Mouse (Mus musculus): ENCODE measurements around the gene Rnf130. TPM values are rescaled to one million over a fixed set of nuclear protein-coding genes. Genes with fewer than 3 reads are reported as not detected.
"Not testable (repeated sequence)": the region's sequence is repeated elsewhere in the genome, so short reads cannot be mapped to it uniquely, and the experiment has no call there.

The Rnf130 gene
- polyA plus RNA-seq, 1 experiment from 2014 or later, result 59.1 TPM

DNA sequence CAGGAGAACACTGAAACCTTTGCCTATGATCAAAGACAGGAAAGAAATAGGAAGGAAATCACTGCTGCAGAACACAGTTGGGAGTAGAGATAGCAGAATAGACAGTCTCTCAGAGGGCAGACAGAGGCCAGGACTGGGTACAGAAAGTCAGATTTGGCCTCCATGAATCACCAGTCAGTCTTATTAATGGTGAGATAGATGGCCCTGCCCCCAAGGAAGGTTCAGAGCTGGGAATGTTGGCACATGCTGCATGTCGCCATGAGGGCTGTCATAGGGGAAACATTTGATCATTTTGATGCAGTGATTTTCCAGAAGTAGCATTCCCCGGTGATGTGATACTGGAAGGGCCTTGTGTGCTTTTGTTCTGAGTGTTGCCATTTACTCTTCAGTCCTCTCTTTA lies 74.5 kb downstream of the Rnf130 start:
- peaks cover 83% of the 10 kb centered on the region for H3K36me3 ChIP-seq
- DNase-seq (ENCODE audit: low spot score), result no peak
- H3K9me3 ChIP-seq, result no peaks in the 10 kb centered on the region
- no peaks in the 10 kb centered on the region for H3K27me3 ChIP-seq (ENCODE audit: insufficient read depth, poor library complexity, severe bottlenecking)
- 86% methylated on average over 2 of the region's 2 CpGs for WGBS
- no peak overlapping the region for H3K27ac ChIP-seq
- H3K4me1 ChIP-seq (replicated peaks), result 0 out of 2 replicates have a peak, but pooled peaks cover 3% of the 10 kb centered on the region
- H3K4me3 ChIP-seq, result no peak overlapping the region

DNA sequence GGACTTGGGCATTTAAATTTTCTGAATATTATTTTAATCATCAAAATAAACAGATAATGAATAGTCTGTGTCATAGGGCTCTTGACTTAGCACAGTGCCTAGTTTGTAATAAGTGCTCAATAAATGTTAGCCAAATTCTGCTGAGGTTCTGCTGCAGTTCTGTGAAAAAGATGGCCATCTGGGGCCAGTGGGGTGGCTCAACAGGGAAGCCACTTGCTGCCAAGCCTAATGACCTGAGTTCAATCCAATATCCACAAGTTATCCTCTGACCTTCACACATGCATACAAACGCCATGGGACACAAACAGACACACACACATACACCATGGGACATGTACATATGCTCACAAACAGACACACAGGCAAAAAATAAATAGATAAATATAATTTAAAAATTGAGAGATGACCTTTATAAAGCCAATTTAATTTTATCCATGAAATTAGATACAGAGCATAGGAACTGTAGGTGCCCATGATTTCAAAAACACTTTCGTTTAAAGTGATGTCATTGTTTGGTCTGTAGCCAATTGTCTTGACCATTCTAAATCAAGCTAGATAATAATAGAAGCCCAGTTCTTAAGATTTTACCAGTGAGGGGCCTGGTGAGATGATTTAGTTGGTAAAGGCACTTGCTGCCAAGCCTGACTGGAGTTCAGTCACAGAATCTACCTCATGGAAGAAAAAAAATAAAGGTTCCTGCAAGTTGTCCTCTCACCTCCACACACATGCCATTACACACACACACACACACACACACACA lies 75.6 kb downstream of the Rnf130 start:
- H3K27ac ChIP-seq, result no peak overlapping the region
- H3K4me3 ChIP-seq, result no peak overlapping the region
- DNase-seq (ENCODE audit: low spot score), result no peak
- H3K27me3 ChIP-seq (ENCODE audit: insufficient read depth, poor library complexity, severe bottlenecking), result no peaks in the 10 kb centered on the region
- 0 out of 2 replicates have a peak, but pooled peaks cover 3% of the 10 kb centered on the region for H3K4me1 ChIP-seq (replicated peaks)
- H3K36me3 ChIP-seq, result peaks cover 75% of the 10 kb centered on the region
- H3K9me3 ChIP-seq, result no peaks in the 10 kb centered on the region
- WGBS, result 88% methylated on average over 2 of the region's 2 CpGs

- not testable (repeated sequence) for H3K27ac ChIP-seq; H3K9me3 ChIP-seq; H3K4me1 ChIP-seq (replicated peaks); H3K27me3 ChIP-seq (ENCODE audit: insufficient read depth, poor library complexity, severe bottlenecking); H3K4me3 ChIP-seq; DNase-seq (ENCODE audit: low spot score)
- WGBS, result 92% methylated on average over 4 of the region's 4 CpGs
- peaks cover 63% of the 10 kb centered on the region for H3K36me3 ChIP-seq
These were observed 76.8 kb downstream of the Rnf130 start for GRCm38 (mm10) chr11:50101962-50102361.

GRCm38 (mm10) chr11:50104016-50104415 lies 78.9 kb downstream of the Rnf130 start:
- Histone ChIP-seq H3K27ac (0 out of 2 replicates have a peak overlapping the region, but pooled peaks have one; percentile 37), H3K4me1 (replicated peaks) (0 out of 2 replicates have a peak, but pooled peaks cover 6% of the 10 kb centered on the region), H3K4me3 (no peak overlapping the region), H3K36me3 (peaks cover 45% of the 10 kb centered on the region), H3K27me3 (ENCODE audit: insufficient read depth, poor library complexity, severe bottlenecking) (no peaks in the 10 kb centered on the region), H3K9me3 (no peaks in the 10 kb centered on the region)
- WGBS, result 89% methylated on average over 6 of the region's 6 CpGs
- DNase-seq (ENCODE audit: low spot score), result no peak

DNA sequence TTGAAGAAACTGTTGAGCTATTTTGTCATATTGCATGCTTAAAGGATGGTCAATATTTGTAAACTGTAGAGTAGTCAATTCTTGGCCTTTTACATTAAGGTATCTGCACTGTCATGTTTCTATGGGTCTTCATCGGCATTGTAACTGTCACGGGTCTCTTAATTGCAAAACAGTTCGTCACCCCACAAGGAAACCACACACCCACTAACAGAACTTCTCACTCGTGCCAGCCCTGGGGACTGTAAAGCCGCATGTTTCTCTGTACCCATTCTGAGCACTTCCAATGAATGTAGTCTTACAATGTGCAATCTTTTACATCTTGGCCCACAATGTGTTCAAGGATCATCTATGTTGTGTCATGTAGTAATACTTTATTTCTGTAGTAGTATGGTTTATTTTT lies 80.1 kb downstream of the Rnf130 start:
- H3K4me1 ChIP-seq (replicated peaks), result 0 out of 2 replicates have a peak, but pooled peaks cover 6% of the 10 kb centered on the region
- H3K9me3 ChIP-seq, result no peaks in the 10 kb centered on the region
- peaks cover 37% of the 10 kb centered on the region for H3K36me3 ChIP-seq
- H3K4me3 ChIP-seq, result no peak overlapping the region
- no peaks in the 10 kb centered on the region for H3K27me3 ChIP-seq (ENCODE audit: insufficient read depth, poor library complexity, severe bottlenecking)
- no peak overlapping the region for H3K27ac ChIP-seq
- 94% methylated on average over 5 of the region's 5 CpGs for WGBS
- DNase-seq (ENCODE audit: low spot score), result no peak

GRCm38 (mm10) chr11:50106024-50106423 lies 80.9 kb downstream of the Rnf130 start:
- Histone ChIP-seq H3K4me3 (no peak overlapping the region), H3K27ac (no peak overlapping the region), H3K9me3 (no peaks in the 10 kb centered on the region), H3K4me1 (replicated peaks) (0 out of 2 replicates have a peak, but pooled peaks cover 6% of the 10 kb centered on the region), H3K27me3 (ENCODE audit: insufficient read depth, poor library complexity, severe bottlenecking) (no peaks in the 10 kb centered on the region), H3K36me3 (peaks cover 32% of the 10 kb centered on the region)
- DNase-seq (ENCODE audit: low spot score), result no peak
- 89% methylated on average over 7 of the region's 7 CpGs for WGBS

DNA sequence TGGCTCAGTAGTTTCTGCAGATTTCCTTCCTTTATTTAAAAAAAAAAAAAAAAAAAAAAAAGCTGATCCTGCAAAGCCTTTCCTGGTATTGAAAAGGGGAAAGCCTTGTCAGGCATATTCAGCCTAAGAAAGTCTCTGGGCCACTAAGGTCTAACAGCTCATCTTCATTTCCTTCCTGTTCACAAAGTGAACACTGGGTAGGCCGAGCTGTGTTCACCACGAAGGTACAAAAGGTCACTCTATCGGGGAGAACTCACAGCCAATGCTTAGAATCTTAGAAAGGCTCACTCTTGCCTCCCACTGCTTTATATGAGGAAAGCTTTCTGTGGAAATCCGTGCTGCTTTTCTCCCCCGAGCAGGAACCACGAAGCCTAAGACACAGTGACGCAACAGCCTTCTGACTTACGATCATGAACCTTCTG lies 83.7 kb downstream of the Rnf130 start:
- peaks cover 25% of the 10 kb centered on the region for H3K36me3 ChIP-seq
- 0 out of 2 replicates have a peak, but pooled peaks cover 2% of the 10 kb centered on the region for H3K4me1 ChIP-seq (replicated peaks)
- no peaks in the 10 kb centered on the region for H3K9me3 ChIP-seq
- no peaks in the 10 kb centered on the region for H3K27me3 ChIP-seq (ENCODE audit: insufficient read depth, poor library complexity, severe bottlenecking)
- H3K4me3 ChIP-seq, result no peak overlapping the region
- DNase-seq (ENCODE audit: low spot score), result no peak
- WGBS, result 81% methylated on average over 8 of the region's 8 CpGs
- H3K27ac ChIP-seq, result no peak overlapping the region

DNA sequence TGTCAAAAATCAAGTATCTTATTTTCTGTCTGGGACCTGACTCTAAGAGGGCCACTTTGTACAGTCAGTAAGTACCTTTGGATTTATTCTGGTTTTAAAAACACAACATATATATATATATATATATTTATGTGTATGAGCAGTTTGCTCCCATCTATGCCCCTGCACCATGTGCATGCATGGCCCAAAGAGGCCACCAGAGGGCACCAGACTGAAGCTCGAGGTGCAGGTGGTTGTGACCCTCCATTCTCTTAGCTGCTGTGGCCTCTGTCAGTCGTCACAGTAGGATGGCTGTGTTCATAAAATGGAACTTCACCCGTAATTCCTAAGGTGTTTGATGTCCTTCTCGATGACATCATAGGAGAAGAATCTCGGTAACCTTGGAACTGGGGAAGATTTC lies 89.2 kb downstream of the Rnf130 start:
- Histone ChIP-seq H3K27ac (no peak overlapping the region), H3K36me3 (peaks cover 27% of the 10 kb centered on the region), H3K4me1 (replicated peaks) (no peaks in the 10 kb centered on the region), H3K27me3 (ENCODE audit: insufficient read depth, poor library complexity, severe bottlenecking) (no peaks in the 10 kb centered on the region), H3K4me3 (no peak overlapping the region), H3K9me3 (no peaks in the 10 kb centered on the region)
- WGBS, result 18% methylated on average over 5 of the region's 5 CpGs
- DNase-seq (ENCODE audit: low spot score), result peak; percentile 79

GRCm38 (mm10) chr11:50122631-50123081 lies 97.5 kb downstream of the Rnf130 start:
- WGBS, result 90% methylated on average over 8 of the region's 8 CpGs
- Histone ChIP-seq H3K27me3 (ENCODE audit: insufficient read depth, poor library complexity, severe bottlenecking) (no peaks in the 10 kb centered on the region), H3K4me3 (no peak overlapping the region), H3K27ac (no peak overlapping the region), H3K4me1 (replicated peaks) (peaks cover 2% of the 10 kb centered on the region; the same call in 1 of the 2 replicates), H3K36me3 (peaks cover 31% of the 10 kb centered on the region), H3K9me3 (no peaks in the 10 kb centered on the region)
- DNase-seq (ENCODE audit: low spot score), result no peak

DNA sequence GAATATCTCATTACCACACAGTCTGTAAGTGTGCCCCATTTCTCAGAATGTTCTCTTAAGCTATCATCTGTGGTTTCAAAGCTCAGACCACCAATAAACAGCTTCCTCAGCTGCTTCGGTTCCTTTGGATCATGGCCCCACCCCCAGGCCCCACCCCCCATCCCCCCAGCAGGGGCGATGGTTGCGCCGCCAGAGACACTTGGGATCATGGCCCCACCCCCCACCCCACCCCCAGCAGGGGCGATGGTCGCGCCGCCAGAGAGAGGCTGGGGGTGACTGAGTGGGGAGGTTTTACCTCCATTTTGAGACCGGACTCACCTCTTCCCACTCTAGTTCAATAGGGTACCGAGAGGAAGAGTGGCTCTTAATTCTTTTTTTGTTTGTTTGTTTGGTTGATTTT lies 102.6 kb downstream of the Rnf130 start:
- H3K4me3 ChIP-seq, result peak overlapping the region; percentile 36

DNA sequence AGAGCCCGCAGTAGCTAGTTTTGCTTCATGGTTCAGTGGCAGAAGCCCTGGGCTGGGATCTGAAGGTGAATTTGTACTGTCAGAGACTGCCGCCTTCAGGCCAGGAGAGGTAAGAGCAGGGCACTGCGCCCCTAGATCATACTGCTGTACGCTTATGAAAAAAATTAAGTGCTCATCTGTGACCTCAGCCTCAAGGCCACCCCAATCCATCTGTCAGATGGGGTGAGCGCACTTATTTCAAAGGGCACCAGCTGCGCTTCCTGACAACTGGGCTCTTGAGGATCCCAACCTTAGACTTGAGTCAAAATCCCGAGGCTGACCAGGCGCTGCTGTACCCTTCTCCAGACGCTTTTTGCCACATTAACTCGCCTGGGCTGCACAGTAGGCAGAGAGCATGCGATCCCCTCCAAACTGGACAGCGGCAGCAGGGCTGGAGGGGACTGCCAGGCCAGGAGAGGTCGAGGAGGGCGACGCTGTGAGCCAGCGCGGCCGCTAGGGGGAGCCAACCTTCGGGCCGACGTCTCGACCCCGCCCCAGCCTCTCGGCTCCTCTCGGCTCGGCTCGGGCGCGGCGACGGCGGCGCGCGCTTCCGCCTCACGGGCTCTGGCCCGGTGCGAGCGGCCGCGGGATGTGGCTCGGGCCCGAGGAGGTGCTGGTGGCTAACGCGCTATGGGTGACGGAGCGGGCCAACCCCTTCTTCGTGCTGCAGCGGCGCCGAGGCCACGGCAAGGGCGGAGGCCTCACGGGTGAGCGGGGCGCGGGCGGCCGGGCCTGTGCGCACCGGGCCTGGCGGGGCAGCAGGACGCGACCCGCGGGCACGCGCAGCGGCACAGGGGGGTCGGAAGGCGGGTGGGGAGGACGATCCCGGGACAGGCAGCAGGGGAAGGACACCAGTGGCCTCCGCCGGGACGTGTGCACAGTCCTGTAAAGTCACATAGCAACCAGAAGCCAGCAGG lies 105.9 kb downstream of the Rnf130 start, which contains the start of gene Tbc1d9b:
Gene Tbc1d9b, plus strand, starts transcription at position 586 of the 956 bp plus-strand sequence.
- no peaks in the 10 kb centered on the region for H3K27me3 ChIP-seq (ENCODE audit: insufficient read depth, poor library complexity, severe bottlenecking)
- under 1% methylated on average over 77 of the region's 77 CpGs for WGBS
- no peaks in the 10 kb centered on the region for H3K9me3 ChIP-seq

More for the DNA sequence above, 102.6 kb downstream of the Rnf130 start:
- peaks cover 31% of the 10 kb centered on the region for H3K4me1 ChIP-seq (replicated peaks)
- 0 out of 2 replicates have a peak overlapping the region, but pooled peaks have one; percentile 40 for H3K27ac ChIP-seq
- H3K36me3 ChIP-seq, result no peaks in the 10 kb centered on the region
- no peak for DNase-seq (ENCODE audit: low spot score)
- no peaks in the 10 kb centered on the region for H3K27me3 ChIP-seq (ENCODE audit: insufficient read depth, poor library complexity, severe bottlenecking)
- H3K9me3 ChIP-seq, result no peaks in the 10 kb centered on the region
- WGBS, result 7% methylated on average over 10 of the region's 10 CpGs

GRCm38 (mm10) chr11:50131801-50132201 lies 106.7 kb downstream of the Rnf130 start:
- H3K9me3 ChIP-seq, result no peaks in the 10 kb centered on the region
- 25% methylated on average over 10 of the region's 10 CpGs for WGBS
- H3K4me1 ChIP-seq (replicated peaks), result peaks cover 31% of the 10 kb centered on the region
- H3K27ac ChIP-seq, result peak overlapping the region; percentile 98
- peak; percentile 26 for DNase-seq (ENCODE audit: low spot score)
- peak overlapping the region; percentile 91 for H3K4me3 ChIP-seq
- H3K36me3 ChIP-seq, result peaks cover 13% of the 10 kb centered on the region
- no peaks in the 10 kb centered on the region for H3K27me3 ChIP-seq (ENCODE audit: insufficient read depth, poor library complexity, severe bottlenecking)

More for the DNA sequence above, 105.9 kb downstream of the Rnf130 start, which contains the start of gene Tbc1d9b:
- peak within 1 kb of the TSS; percentile 98 for H3K27ac ChIP-seq
- H3K4me1 ChIP-seq (replicated peaks), result peaks cover 31% of the 10 kb centered on the region
- H3K4me3 ChIP-seq, result peak within 1 kb of the TSS; percentile 91
- peaks cover 6% of the 10 kb centered on the region for H3K36me3 ChIP-seq
- DNase-seq (ENCODE audit: low spot score), result peak; percentile 92

Data from hindbrain, embryonic 10.5 days (tissue).